Comparison of ENCODE assay signal across 8 mouse cellular contexts in genomic region chr3:15154153-15154552, GRCm38 (mm10).
DNase-seq lines count a peak whose midpoint lies in the region; ATAC-seq and TF ChIP-seq lines count a peak whose summit lies in the region.

No protein-coding gene starts in this region.

- ATAC-seq in heart, embryonic 12.5 days (ENCODE audit: insufficient number of reproducible peaks, low FRiP score) = no peak
- peak; percentile 95 for ATAC-seq in forebrain, embryonic 16.5 days
- ATAC-seq in lung, postnatal 0 days = peak; percentile 21; the same call in 1 of the 2 replicates

- no peaks in the 10 kb centered on the region for H3K4me1 ChIP-seq in heart, embryonic 12.5 days (replicated peaks)
- peaks cover 5% of the 10 kb centered on the region; the same call in 1 of the 2 replicates for H3K4me1 ChIP-seq in forebrain, embryonic 16.5 days (replicated peaks; ENCODE audit: control insufficient read depth, insufficient read depth, low read length)
- H3K4me1 ChIP-seq in lung, postnatal 0 days (ENCODE audit: insufficient read depth, low read depth, low read length) = peaks cover 3% of the 10 kb centered on the region; the same call in 1 of the 2 replicates
- no peaks in the 10 kb centered on the region for H3K4me1 ChIP-seq in thymus, adult 2 months (replicated peaks; ENCODE audit: control insufficient read depth, insufficient read depth, low read length)

- H3K4me3 ChIP-seq in heart, embryonic 12.5 days = no peak overlapping the region
- no peak overlapping the region for H3K4me3 ChIP-seq in forebrain, embryonic 16.5 days (replicated peaks; ENCODE audit: low read length)
- H3K4me3 ChIP-seq in layer of hippocampus, adult 2 months = no peak overlapping the region
- no peak overlapping the region for H3K4me3 ChIP-seq in lung, postnatal 0 days (ENCODE audit: low read depth, low read length)
- no peak overlapping the region for H3K4me3 ChIP-seq in thymus, adult 2 months (ENCODE audit: control insufficient read depth, insufficient read depth, low read length)

- TF ChIP-seq CTCF in layer of hippocampus, adult 2 months (conservative IDR thresholded peaks at IDR 0.05) = no peak
- no peak for TF ChIP-seq CTCF in lung, postnatal 0 days (IDR thresholded peaks at IDR 0.05)
- TF ChIP-seq CTCF in thymus, adult 2 months (IDR thresholded peaks at IDR 0.05; ENCODE audit: borderline replicate concordance, control insufficient read depth, extremely low read depth, insufficient read depth, low read length, poor library complexity) = no peak

- H3K27me3 ChIP-seq in heart, embryonic 12.5 days (replicated peaks) = no peaks in the 10 kb centered on the region
- H3K27me3 ChIP-seq in forebrain, embryonic 16.5 days (replicated peaks; ENCODE audit: control insufficient read depth, insufficient read depth, low read length) = no peaks in the 10 kb centered on the region
- H3K27me3 ChIP-seq in lung, postnatal 0 days (replicated peaks; ENCODE audit: insufficient read depth, low read length) = no peaks in the 10 kb centered on the region
- no peaks in the 10 kb centered on the region for H3K27me3 ChIP-seq in thymus, adult 2 months (ENCODE audit: control insufficient read depth, insufficient read depth, low read length)

- no peak for TF ChIP-seq EP300 in lung, postnatal 0 days (IDR thresholded peaks at IDR 0.05)

- no peaks in the 10 kb centered on the region for H3K9me3 ChIP-seq in heart, embryonic 12.5 days (replicated peaks)
- H3K9me3 ChIP-seq in forebrain, embryonic 16.5 days (ENCODE audit: control insufficient read depth, low read length) = no peaks in the 10 kb centered on the region
- no peaks in the 10 kb centered on the region for H3K9me3 ChIP-seq in lung, postnatal 0 days (ENCODE audit: low read length)

- no peak overlapping the region for H3K27ac ChIP-seq in heart, embryonic 12.5 days (ENCODE audit: poor library complexity, severe bottlenecking)
- H3K27ac ChIP-seq in forebrain, embryonic 16.5 days (ENCODE audit: low read length) = no peak overlapping the region
- H3K27ac ChIP-seq in layer of hippocampus, adult 2 months = peak overlapping the region; percentile 59
- H3K27ac ChIP-seq in lung, postnatal 0 days (ENCODE audit: low read length) = no peak overlapping the region
- no peak overlapping the region for H3K27ac ChIP-seq in thymus, adult 2 months (ENCODE audit: control insufficient read depth, insufficient read depth, low read length)

- no peak overlapping the region for H3K9ac ChIP-seq in heart, embryonic 12.5 days
- H3K9ac ChIP-seq in forebrain, embryonic 16.5 days (replicated peaks; ENCODE audit: low read depth, low read length) = no peak overlapping the region
- no peak overlapping the region for H3K9ac ChIP-seq in lung, postnatal 0 days (replicated peaks; ENCODE audit: low read depth)

- no peaks in the 10 kb centered on the region for H3K36me3 ChIP-seq in heart, embryonic 12.5 days
- H3K36me3 ChIP-seq in forebrain, embryonic 16.5 days (ENCODE audit: control insufficient read depth, insufficient read depth) = no peaks in the 10 kb centered on the region
- no peaks in the 10 kb centered on the region for H3K36me3 ChIP-seq in lung, postnatal 0 days (ENCODE audit: insufficient read depth, low read length)
- no peaks in the 10 kb centered on the region for H3K36me3 ChIP-seq in thymus, adult 2 months (ENCODE audit: control insufficient read depth, insufficient read depth, low read length)

- TF ChIP-seq POLR2A in thymus, adult 2 months (IDR thresholded peaks at IDR 0.05; ENCODE audit: control insufficient read depth, extremely low read depth, insufficient read depth, low read length, poor library complexity) = no peak

- DNase-seq in heart, adult 18-20 months = peak; percentile 55 to 58
- DNase-seq in adrenal gland, adult 2 months = peak; percentile 66
- peak; percentile 77 to 89 for DNase-seq in layer of hippocampus, adult 2 months (ENCODE audit: low spot score in 2 of 2)
- peak; percentile 58 for DNase-seq in lung, postnatal 0 days (ENCODE audit: low spot score)
- no peak for DNase-seq in thymus, adult 2 months
- no peak for DNase-seq in B cell, adult 2 months

- 80% methylated on average over 3 of the region's 3 CpGs for whole genome bisulfite sequencing in heart, embryonic 12.5 days
- WGBS in forebrain, embryonic 16.5 days = 53% methylated on average over 3 of the region's 3 CpGs
- 50% methylated on average over 3 of the region's 3 CpGs for WGBS in lung, postnatal 0 days
- 89% methylated on average over 3 of the region's 3 CpGs for WGBS in thymus, adult 2 months

- no peak overlapping the region for H3K4me2 ChIP-seq in heart, embryonic 12.5 days
- H3K4me2 ChIP-seq in forebrain, embryonic 16.5 days (ENCODE audit: low read length) = no peak overlapping the region
- H3K4me2 ChIP-seq in lung, postnatal 0 days (replicated peaks; ENCODE audit: low read depth, low read length) = no peak overlapping the region

Comparison
In these comparisons a context has a peak if more than half of its experiments do, and no peak if none do; other contexts are left out.
1. DNase-seq: peak in heart, adult 18-20 months (2 of 2), adrenal gland, adult 2 months (single experiment), layer of hippocampus, adult 2 months (2 of 2) and lung, postnatal 0 days (single experiment); none in thymus, adult 2 months (single experiment) and B cell, adult 2 months (0 of 2).